Mouse (Mus musculus) macrophage (primary cell): Measurements from ENCODE around the gene 4930402F06Rik. TPM values are rescaled to one million over a fixed set of nuclear protein-coding genes. Genes with fewer than 3 reads are reported as not detected.

Source experiments
- H3K27ac ChIP-seq: fragments of 350-480 bp; formaldehyde crosslinking; 2 replicates; pipeline ENCODE4 v1.9.0; 2021
- H3K36me3 ChIP-seq: fragments of 350-480 bp; formaldehyde crosslinking; 2 replicates; pipeline ENCODE4 v1.9.0; 2021; ENCODE audit errors: inconsistent target
- H3K4me3 ChIP-seq: fragments of 350-480 bp; formaldehyde crosslinking; 2 replicates; pipeline ENCODE4 v1.9.0; 2021; ENCODE audit errors: inconsistent target
- H3K79me2 ChIP-seq: fragments of 350-480 bp; formaldehyde crosslinking; 2 replicates; pipeline ENCODE4 v1.9.0; 2021; ENCODE audit errors: inconsistent target
- WGBS: methylation state at CpG from one replicate; pipeline ENCODE4 v1.1.7; 2026; ENCODE audit warnings: inconsistent platforms; ENCODE audit not compliant: missing documents; 5-methylcytosine and 5-hydroxymethylcytosine counted together
- polyA plus RNA-seq: library from polyadenylated mRNA; stranded (reverse); fragments of 250-400 nt; gene quantifications from 3 replicates; pipeline ENCODE4 v1.2.4, GENCODE M21; 2018; ENCODE audit warnings: inconsistent platforms
- total RNA-seq, 78 experiments: library from RNA; depleted of rRNA; stranded (reverse); fragments of 250-400 nt; gene quantifications; 1 replicate in 9 of 78; 2 replicates in 24 of 78; 3 replicates in 43 of 78; 4 replicates in 2 of 78; pipeline ENCODE4 v1.2.4; 2018; ENCODE audit warnings: inconsistent platforms in 56 of 78

Gene 4930402F06Rik
- not detected for total RNA-seq (2018; cell fraction: chromatin; rRNA removed)
- not detected for total RNA-seq (2018; cell fraction: cytosol; rRNA removed)
- not detected for total RNA-seq (2018; cell fraction: nucleus; rRNA removed)
- polyA plus RNA-seq, result not detected in 3 replicates

GRCm38 (mm10) chr2:35397096-35397495 lies at the start of gene 4930402F06Rik:
TSS of gene 4930402F06Rik (minus strand) at chr2:35397175.
- peaks cover 17% of the 10 kb centered on the region for H3K36me3 ChIP-seq
- H3K27ac ChIP-seq, result no peak within 1 kb of the TSS
- no peaks in the 10 kb centered on the region for H3K79me2 ChIP-seq
- WGBS, result 70% methylated on average over 5 of the region's 5 CpGs
- no peak within 1 kb of the TSS for H3K4me3 ChIP-seq

- peak overlapping the region; percentile 85 for H3K27ac ChIP-seq
- 69% methylated on average over 5 of the region's 5 CpGs for WGBS
These were observed 49.3 kb upstream of the 4930402F06Rik start for GRCm38 (mm10) chr2:35446300-35446699.

DNA sequence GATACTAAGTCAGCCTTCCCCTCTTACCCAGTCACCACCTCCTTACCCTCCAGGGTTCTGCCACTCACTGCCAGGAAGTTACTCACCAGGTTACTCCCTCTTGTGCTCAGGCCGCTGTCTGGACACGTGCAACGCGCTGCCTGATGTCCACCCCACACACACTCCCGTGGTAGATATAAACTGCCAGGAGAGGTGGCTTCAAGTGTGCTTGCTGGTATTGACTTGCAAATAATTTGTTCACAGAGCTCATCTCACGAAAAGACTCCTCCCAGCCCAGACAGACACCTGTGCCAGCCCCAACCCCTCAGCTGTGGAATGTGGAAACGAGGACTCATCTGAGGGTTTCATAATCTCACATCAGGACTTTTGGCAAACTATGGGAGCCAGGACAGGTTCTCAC lies 48.6 kb upstream of the 4930402F06Rik start:
- WGBS, result 16% methylated on average over 7 of the region's 7 CpGs
- H3K79me2 ChIP-seq, result peaks cover 93% of the 10 kb centered on the region
- peak overlapping the region; percentile 85 for H3K27ac ChIP-seq
- no peak overlapping the region for H3K4me3 ChIP-seq
- H3K36me3 ChIP-seq, result no peaks in the 10 kb centered on the region

More at GRCm38 (mm10) chr2:35446300-35446699, 49.3 kb upstream of the 4930402F06Rik start:
- Histone ChIP-seq H3K79me2 (peaks cover 93% of the 10 kb centered on the region), H3K4me3 (no peak overlapping the region), H3K36me3 (no peaks in the 10 kb centered on the region)

GRCm38 (mm10) chr2:35444764-35445262 lies 47.8 kb upstream of the 4930402F06Rik start:
- peak overlapping the region; percentile 85 for H3K27ac ChIP-seq
- WGBS, result 21% methylated on average over 6 of the region's 6 CpGs
- peaks cover 93% of the 10 kb centered on the region for H3K79me2 ChIP-seq
- peak overlapping the region; percentile 16 for H3K4me3 ChIP-seq
- H3K36me3 ChIP-seq, result no peaks in the 10 kb centered on the region

DNA sequence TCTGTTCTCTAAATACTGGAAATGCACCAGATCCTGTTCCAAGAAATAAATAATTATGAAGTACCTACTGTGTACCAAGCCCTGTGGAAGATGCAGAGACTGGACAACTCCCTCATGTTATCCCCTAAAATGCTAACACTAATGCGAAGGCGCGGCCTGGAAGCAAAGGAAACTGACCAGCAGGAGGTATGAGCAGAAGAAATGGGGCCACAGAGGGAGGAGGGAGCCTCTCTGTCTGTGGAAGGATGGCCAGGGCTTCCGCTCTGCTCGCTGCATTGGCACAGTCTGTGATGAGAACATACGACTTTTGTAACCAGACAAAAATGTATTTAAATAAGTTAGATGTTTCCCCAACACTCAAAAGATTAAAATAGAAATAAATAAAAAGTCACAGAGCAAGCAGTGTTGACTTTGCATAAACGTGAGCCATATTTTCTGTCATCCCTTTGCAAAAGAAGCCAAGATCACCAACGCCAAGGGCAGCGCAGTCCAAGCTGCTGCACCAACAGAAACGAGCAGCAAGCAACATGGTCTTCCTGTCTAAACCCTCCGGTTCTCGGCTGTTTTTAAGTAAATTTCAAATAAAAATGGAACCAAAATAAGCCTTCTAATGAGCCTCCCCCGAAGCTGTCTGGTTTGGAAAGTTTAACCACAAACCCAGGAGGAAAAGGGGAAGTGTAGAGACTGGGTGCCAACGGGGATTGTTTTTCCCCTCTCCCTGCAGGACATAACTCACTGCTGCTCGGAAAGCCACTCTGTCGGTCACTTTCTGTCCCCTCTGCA lies 47.2 kb upstream of the 4930402F06Rik start:
- Histone ChIP-seq H3K79me2 (peaks cover 93% of the 10 kb centered on the region), H3K27ac (peak overlapping the region; percentile 85), H3K4me3 (peak overlapping the region; percentile 16), H3K36me3 (no peaks in the 10 kb centered on the region)
- 12% methylated on average over 16 of the region's 16 CpGs for WGBS

GRCm38 (mm10) chr2:35443325-35443724 lies 46.4 kb upstream of the 4930402F06Rik start:
- no peak overlapping the region for H3K4me3 ChIP-seq
- WGBS, result 78% methylated on average over 5 of the region's 5 CpGs
- H3K27ac ChIP-seq, result peak overlapping the region; percentile 85
- H3K36me3 ChIP-seq, result no peaks in the 10 kb centered on the region
- H3K79me2 ChIP-seq, result peaks cover 93% of the 10 kb centered on the region

DNA sequence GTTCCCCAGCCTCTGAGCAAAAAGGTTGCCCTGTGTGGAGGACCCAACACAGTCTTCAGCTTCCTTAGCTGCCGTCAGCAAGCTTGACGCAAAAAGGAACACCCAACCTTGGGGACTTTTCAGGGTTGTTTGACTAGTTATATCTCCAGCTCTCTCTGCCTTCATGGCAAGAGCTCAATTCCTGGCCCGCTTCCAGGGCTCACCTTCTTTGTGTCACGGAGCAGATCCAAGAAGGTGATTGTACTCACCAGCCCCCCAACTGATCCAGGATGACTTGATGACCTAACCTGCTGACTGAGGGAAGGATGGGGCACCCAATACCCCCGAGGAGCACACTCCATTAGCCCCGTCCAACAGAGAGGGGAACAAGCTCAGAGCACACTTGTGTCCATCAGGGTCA lies 45.1 kb upstream of the 4930402F06Rik start:
- WGBS, result 57% methylated on average over 6 of the region's 6 CpGs
- no peaks in the 10 kb centered on the region for H3K36me3 ChIP-seq
- no peak overlapping the region for H3K27ac ChIP-seq
- peaks cover 93% of the 10 kb centered on the region for H3K79me2 ChIP-seq
- H3K4me3 ChIP-seq, result no peak overlapping the region

- H3K79me2 ChIP-seq, result peaks cover 93% of the 10 kb centered on the region
- 21% methylated on average over 6 of the region's 6 CpGs for WGBS
- no peaks in the 10 kb centered on the region for H3K36me3 ChIP-seq
- no peak overlapping the region for H3K4me3 ChIP-seq
- no peak overlapping the region for H3K27ac ChIP-seq
These were observed 44.4 kb upstream of the 4930402F06Rik start for GRCm38 (mm10) chr2:35441419-35441818.

DNA sequence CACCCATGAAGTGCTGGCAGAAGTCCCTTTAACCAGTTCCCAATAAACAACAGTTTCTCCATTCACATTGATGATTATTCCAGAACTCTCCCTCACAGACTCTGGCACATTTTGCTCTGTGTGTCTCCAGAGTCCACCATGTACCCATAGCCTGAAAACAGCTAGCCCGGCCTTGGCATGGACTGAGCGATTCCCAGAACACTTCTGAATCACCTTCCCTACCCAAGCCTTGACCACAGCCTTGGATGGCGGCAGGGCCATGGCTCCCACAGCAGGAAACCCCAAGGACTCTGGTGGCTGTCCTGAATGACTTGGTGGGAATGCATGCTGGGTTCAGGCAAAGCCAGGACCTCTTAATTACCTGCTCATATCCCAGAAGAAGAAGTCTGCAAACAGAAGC lies 43.5 kb upstream of the 4930402F06Rik start:
- no peaks in the 10 kb centered on the region for H3K36me3 ChIP-seq
- no peak overlapping the region for H3K27ac ChIP-seq
- no peak overlapping the region for H3K4me3 ChIP-seq
- peaks cover 93% of the 10 kb centered on the region for H3K79me2 ChIP-seq
- WGBS, result 81% methylated on average over 3 of the region's 3 CpGs

DNA sequence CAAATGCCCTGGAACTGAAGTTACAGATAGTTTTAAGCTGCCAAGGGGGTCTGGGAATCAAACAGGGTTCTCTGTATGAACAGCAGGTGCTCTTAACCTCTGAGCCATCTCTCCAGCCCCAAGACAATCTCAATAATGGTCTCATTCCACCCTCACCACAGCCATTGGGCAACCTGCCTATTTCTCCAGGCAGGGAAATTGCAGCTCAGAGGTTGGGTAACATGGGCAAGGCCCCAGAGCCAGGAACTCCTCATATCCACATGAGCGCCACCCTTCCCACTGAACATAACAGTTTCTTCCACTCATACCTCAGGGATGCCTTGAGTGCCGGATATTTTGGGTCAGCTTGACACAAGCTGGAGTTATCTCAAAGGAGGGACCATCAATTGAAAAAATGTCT lies 40.8 kb upstream of the 4930402F06Rik start:
- 79% methylated on average over 2 of the region's 2 CpGs for WGBS
- no peak overlapping the region for H3K4me3 ChIP-seq

GRCm38 (mm10) chr2:35434576-35435123 lies 37.7 kb upstream of the 4930402F06Rik start:
- 88% methylated on average over 6 of the region's 6 CpGs for WGBS
- Histone ChIP-seq H3K27ac (no peak overlapping the region), H3K79me2 (peaks cover 98% of the 10 kb centered on the region), H3K36me3 (peaks cover 23% of the 10 kb centered on the region; the same call in 1 of the 2 replicates), H3K4me3 (no peak overlapping the region)

More for the DNA sequence above, 40.8 kb upstream of the 4930402F06Rik start:
- H3K79me2 ChIP-seq, result peaks cover 100% of the 10 kb centered on the region
- no peaks in the 10 kb centered on the region for H3K36me3 ChIP-seq
- H3K27ac ChIP-seq, result no peak overlapping the region

DNA sequence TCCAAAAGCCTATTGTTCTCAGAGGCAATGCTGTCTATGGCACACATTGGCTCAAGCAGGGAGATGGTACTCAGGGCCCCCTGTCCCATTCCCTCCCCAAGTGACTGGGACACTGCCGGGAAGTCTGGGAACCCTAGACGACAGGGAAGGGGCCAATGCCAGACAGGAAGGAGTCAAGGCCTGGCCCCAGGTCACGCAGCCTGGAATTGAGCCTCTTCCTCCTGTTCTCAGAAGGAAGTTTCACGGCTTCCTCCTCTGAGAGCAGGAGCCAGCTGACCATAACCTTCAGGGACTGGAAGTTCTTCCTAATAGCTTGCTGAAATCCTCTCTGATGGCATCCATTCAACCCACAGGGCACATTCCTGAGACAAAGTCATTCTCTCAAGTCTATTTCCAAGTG lies 36.5 kb upstream of the 4930402F06Rik start:
- H3K4me3 ChIP-seq, result no peak overlapping the region

GRCm38 (mm10) chr2:35432472-35432871 lies 35.5 kb upstream of the 4930402F06Rik start:
- WGBS, result 60% methylated on average over 7 of the region's 7 CpGs
- H3K36me3 ChIP-seq, result peaks cover 44% of the 10 kb centered on the region; the same call in 1 of the 2 replicates
- peaks cover 98% of the 10 kb centered on the region for H3K79me2 ChIP-seq
- no peak overlapping the region for H3K4me3 ChIP-seq
- no peak overlapping the region for H3K27ac ChIP-seq

More for the DNA sequence above, 36.5 kb upstream of the 4930402F06Rik start:
- peaks cover 98% of the 10 kb centered on the region for H3K79me2 ChIP-seq
- no peak overlapping the region for H3K27ac ChIP-seq
- 55% methylated on average over 4 of the region's 4 CpGs for WGBS
- peaks cover 34% of the 10 kb centered on the region; the same call in 1 of the 2 replicates for H3K36me3 ChIP-seq

GRCm38 (mm10) chr2:35432011-35432410 lies 35.0 kb upstream of the 4930402F06Rik start:
- Histone ChIP-seq H3K36me3 (peaks cover 44% of the 10 kb centered on the region; the same call in 1 of the 2 replicates), H3K79me2 (peaks cover 98% of the 10 kb centered on the region), H3K27ac (no peak overlapping the region), H3K4me3 (no peak overlapping the region)
- 85% methylated on average over 7 of the region's 7 CpGs for WGBS

- H3K36me3 ChIP-seq, result peaks cover 54% of the 10 kb centered on the region; the same call in 1 of the 2 replicates
These were observed 33.8 kb upstream of the 4930402F06Rik start for GRCm38 (mm10) chr2:35430806-35431205.

More at GRCm38 (mm10) chr2:35430806-35431205, 33.8 kb upstream of the 4930402F06Rik start:
- Histone ChIP-seq H3K4me3 (no peak overlapping the region), H3K79me2 (peaks cover 98% of the 10 kb centered on the region), H3K27ac (no peak overlapping the region)
- 98% methylated on average over 8 of the region's 8 CpGs for WGBS
